Mouse (Mus musculus): ENCODE measurements at regions not wholly inside any gene's neighbourhood (a gene's known extent, or its start where the extent isn't known, plus 50 kb on each side); places are given as distances from the start of the nearest gene placed in this dataset.

GRCm38 (mm10) chr14:89554127-89554526 is 1082.9 kb upstream of the Pcdh20 start:
- DNase-seq = no peak

More at GRCm38 (mm10) chr14:89554127-89554526, 1082.9 kb upstream of the Pcdh20 start:
- Histone ChIP-seq H3K4me2 (no peak overlapping the region), H3K9ac (no peak overlapping the region), H3K27me3 (ENCODE audit: insufficient read depth, low read length) (no peaks in the 10 kb centered on the region), H3K27ac (ENCODE audit: low read depth) (no peak overlapping the region), H3K36me3 (ENCODE audit: insufficient read depth) (no peaks in the 10 kb centered on the region), H3K4me1 (ENCODE audit: insufficient read depth) (no peaks in the 10 kb centered on the region), H3K9me3 (ENCODE audit: low read depth, low read length) (no peaks in the 10 kb centered on the region), H3K4me3 (ENCODE audit: low read depth, low read length) (no peak overlapping the region)
- 75% methylated on average over 3 of the region's 3 CpGs for WGBS
- no peak for ATAC-seq (ENCODE audit: insufficient read depth)
- no peak for TF ChIP-seq CTCF (IDR thresholded peaks at IDR 0.05; ENCODE audit: low read depth)
